Mouse (Mus musculus) MEL (cell line): ENCODE results near the gene Ccdc158. TPM values are rescaled to one million over a fixed set of nuclear protein-coding genes. Genes with fewer than 3 reads are reported as not detected.

Experiments
- DNase-seq: peaks from one replicate; pipeline ENCODE4 v3.0.0; 2011; ENCODE audit warnings: low read depth, low spot score
- H3K27ac ChIP-seq: 2 replicates; pipeline ENCODE4 v1.5.1; 2012; ENCODE audit warnings: low read depth, mild to moderate bottlenecking, control low read depth, low read length, moderate library complexity; ENCODE audit not compliant: control insufficient read depth
- H3K27me3 ChIP-seq, 2 experiments: fragments of 150-350 bp in 1 of 2; sonication (generic) in 1 of 2; 2 replicates each; pipeline ENCODE4 v1.6.1; 2012; ENCODE audit warnings: low read length in 2 of 2, mild to moderate bottlenecking in 2 of 2, improper control_type of control experiment in 1 of 2, moderate library complexity in 1 of 2; ENCODE audit not compliant: insufficient read depth in 2 of 2, control insufficient read depth in 1 of 2
- H3K36me3 ChIP-seq, 2 experiments: 2 replicates each; pipeline ENCODE4 v1.6.1; 2012 to 2014; ENCODE audit warnings: low read length in 2 of 2, improper control_type of control experiment in 1 of 2, inconsistent platforms in 1 of 2, mild to moderate bottlenecking in 1 of 2; ENCODE audit not compliant: insufficient read depth in 2 of 2, control insufficient read depth in 1 of 2
- H3K4me1 ChIP-seq, 2 experiments: fragments of 150-350 bp in 1 of 2; sonication (generic) in 1 of 2; 2 replicates each; pipeline ENCODE4 v1.6.1; 2012; ENCODE audit warnings: low read length in 2 of 2, improper control_type of control experiment in 1 of 2, mild to moderate bottlenecking in 1 of 2; ENCODE audit not compliant: insufficient read depth in 2 of 2, control insufficient read depth in 1 of 2
- H3K4me3 ChIP-seq, 2 experiments: fragments of 150-350 bp in 1 of 2; sonication (generic) in 1 of 2; 2 replicates each; pipeline ENCODE4 v1.5.1; 2012; ENCODE audit warnings: low read depth in 2 of 2, low read length in 2 of 2, mild to moderate bottlenecking in 2 of 2, moderate library complexity in 2 of 2, control low read depth in 1 of 2, improper control_type of control experiment in 1 of 2; ENCODE audit not compliant: control insufficient read depth in 1 of 2, insufficient read depth in 1 of 2
- H3K79me2 ChIP-seq: 2 replicates; pipeline ENCODE4 v1.6.1; 2012; ENCODE audit warnings: mild to moderate bottlenecking, low read length, moderate library complexity; ENCODE audit not compliant: control insufficient read depth, poor library complexity, insufficient read depth
- H3K9ac ChIP-seq: 2 replicates; pipeline ENCODE4 v1.6.1; 2012; ENCODE audit warnings: low read depth, mild to moderate bottlenecking, control low read depth, low read length, moderate library complexity; ENCODE audit not compliant: control insufficient read depth, poor library complexity, severe bottlenecking
- H3K9me3 ChIP-seq: fragments of 150-350 bp; sonication (generic); replicated peaks from 2 replicates; pipeline ENCODE4 v1.6.1; 2012; ENCODE audit warnings: mild to moderate bottlenecking, low read length, improper control_type of control experiment, moderate library complexity; ENCODE audit not compliant: insufficient read depth
- E2F4 ChIP-seq: IDR thresholded peaks from 2 replicates; pipeline ENCODE4 v1.6.1; 2011; ENCODE audit warnings: low read depth, low read length, improper control_type of control experiment, borderline replicate concordance
- EP300 ChIP-seq, 2 experiments: IDR thresholded peaks; 2 replicates each; pipeline ENCODE4 v1.6.1; 2011; ENCODE audit warnings: improper control_type of control experiment in 2 of 2, low read length in 2 of 2, low read depth in 1 of 2, mild to moderate bottlenecking in 1 of 2
- ETS1 ChIP-seq: IDR thresholded peaks from 2 replicates; pipeline ENCODE4 v1.6.1; 2012; ENCODE audit warnings: low read depth, mild to moderate bottlenecking, inconsistent platforms, low read length, improper control_type of control experiment, moderate library complexity
- GABPA ChIP-seq: IDR thresholded peaks from 2 replicates; pipeline ENCODE4 v1.6.1; 2012; ENCODE audit warnings: low read depth, mild to moderate bottlenecking, inconsistent platforms, low read length, improper control_type of control experiment, moderate library complexity
- GATA1 ChIP-seq: IDR thresholded peaks from 2 replicates; pipeline ENCODE4 v1.6.1; 2011; ENCODE audit warnings: low read depth, low read length, improper control_type of control experiment
- JUND ChIP-seq: IDR thresholded peaks from 2 replicates; pipeline ENCODE4 v1.6.1; 2011; ENCODE audit warnings: low read depth, mild to moderate bottlenecking, improper control_type of control experiment, low read length
- MAFK ChIP-seq: IDR thresholded peaks from 2 replicates; pipeline ENCODE4 v1.6.1; 2011; ENCODE audit warnings: low read depth, mild to moderate bottlenecking, low read length, improper control_type of control experiment, borderline replicate concordance
- MAZ ChIP-seq: IDR thresholded peaks from 2 replicates; pipeline ENCODE4 v1.6.1; 2012; ENCODE audit warnings: low read depth, mild to moderate bottlenecking, inconsistent platforms, low read length, improper control_type of control experiment
- MYB ChIP-seq: IDR thresholded peaks from 2 replicates; pipeline ENCODE4 v1.6.1; 2011; ENCODE audit warnings: mild to moderate bottlenecking, low read depth, low read length, improper control_type of control experiment
- MYC ChIP-seq: IDR thresholded peaks from 2 replicates; pipeline ENCODE4 v1.6.1; 2011; ENCODE audit warnings: low read depth, mild to moderate bottlenecking, low read length, improper control_type of control experiment, moderate library complexity
- NELFE ChIP-seq: IDR thresholded peaks from 2 replicates; pipeline ENCODE4 v1.6.1; 2011; ENCODE audit warnings: low read depth, low read length, improper control_type of control experiment
- POLR2A ChIP-seq, 2 experiments: IDR thresholded peaks; 2 replicates each; pipeline ENCODE4 v1.6.1; 2011 to 2012; ENCODE audit warnings: low read length in 2 of 2, mild to moderate bottlenecking in 2 of 2, control low read depth in 1 of 2, improper control_type of control experiment in 1 of 2, low read depth in 1 of 2, moderate library complexity in 1 of 2; ENCODE audit not compliant: control insufficient read depth in 1 of 2, insufficient read depth in 1 of 2, poor library complexity in 1 of 2
- RAD21 ChIP-seq: IDR thresholded peaks from 2 replicates; pipeline ENCODE4 v1.6.1; 2011; ENCODE audit warnings: mild to moderate bottlenecking, low read depth, low read length, improper control_type of control experiment
- SIN3A ChIP-seq: IDR thresholded peaks from 2 replicates; pipeline ENCODE4 v1.6.1; 2012; ENCODE audit warnings: low read length, improper control_type of control experiment, inconsistent platforms
- TAL1 ChIP-seq: IDR thresholded peaks from 2 replicates; pipeline ENCODE4 v1.6.1; 2012; ENCODE audit warnings: mild to moderate bottlenecking, inconsistent platforms, low read length, moderate library complexity, mixed read lengths
- TCF12 ChIP-seq: IDR thresholded peaks from 2 replicates; pipeline ENCODE4 v1.6.1; 2014; ENCODE audit warnings: low read depth, mild to moderate bottlenecking, inconsistent platforms, low read length, improper control_type of control experiment, moderate library complexity
- UBTF ChIP-seq: IDR thresholded peaks from 2 replicates; pipeline ENCODE4 v1.6.1; 2012; ENCODE audit warnings: low read depth, mild to moderate bottlenecking, inconsistent platforms, low read length, improper control_type of control experiment, moderate library complexity, borderline replicate concordance; ENCODE audit not compliant: insufficient read depth
- USF1 ChIP-seq: IDR thresholded peaks from 2 replicates; pipeline ENCODE4 v1.6.1; 2014; ENCODE audit warnings: low read depth, mild to moderate bottlenecking, inconsistent platforms, low read length, improper control_type of control experiment, moderate library complexity
- USF2 ChIP-seq, 2 experiments: IDR thresholded peaks; 2 replicates each; pipeline ENCODE4 v1.6.1; 2011 to 2012; ENCODE audit warnings: improper control_type of control experiment in 2 of 2, low read length in 2 of 2, borderline replicate concordance in 1 of 2, inconsistent platforms in 1 of 2, low read depth in 1 of 2, mild to moderate bottlenecking in 1 of 2; ENCODE audit not compliant: insufficient read depth in 1 of 2
- ZC3H11A ChIP-seq: IDR thresholded peaks from 2 replicates; pipeline ENCODE4 v1.6.1; 2012; ENCODE audit warnings: low read depth, mild to moderate bottlenecking, inconsistent platforms, low read length, improper control_type of control experiment
- ZKSCAN1 ChIP-seq: IDR thresholded peaks from 2 replicates; pipeline ENCODE4 v1.6.1; 2012; ENCODE audit warnings: low read depth, mild to moderate bottlenecking, inconsistent platforms, low read length, improper control_type of control experiment, moderate library complexity
- ZMIZ1 ChIP-seq: IDR thresholded peaks from 2 replicates; pipeline ENCODE4 v1.6.1; 2012; ENCODE audit warnings: low read depth, mild to moderate bottlenecking, inconsistent platforms, low read length, improper control_type of control experiment, moderate library complexity
- polyA plus RNA-seq, 2 experiments: library from polyadenylated mRNA; stranded (reverse) in 1 of 2; unstranded in 1 of 2; fragments of >175 nt in 1 of 2; fragments of >200 nt in 1 of 2; gene quantifications; 2 replicates each; pipeline versions ENCODE4 v1.2.1 to v1.2.4; 2012; ENCODE audit warnings: low replicate concordance in 2 of 2, low read depth in 1 of 2; ENCODE audit not compliant: insufficient read length in 2 of 2, insufficient read depth in 1 of 2, missing spikeins in 1 of 2
- total RNA-seq: library from RNA; depleted of rRNA; stranded (reverse); fragments of 300-350 nt; gene quantifications from 2 replicates; pipeline ENCODE4 v1.2.3, GENCODE M21; 2012

The Ccdc158 gene
- total and polyA plus RNA-seq, 3 experiments = 0.28 TPM; not detected in 2

DNA sequence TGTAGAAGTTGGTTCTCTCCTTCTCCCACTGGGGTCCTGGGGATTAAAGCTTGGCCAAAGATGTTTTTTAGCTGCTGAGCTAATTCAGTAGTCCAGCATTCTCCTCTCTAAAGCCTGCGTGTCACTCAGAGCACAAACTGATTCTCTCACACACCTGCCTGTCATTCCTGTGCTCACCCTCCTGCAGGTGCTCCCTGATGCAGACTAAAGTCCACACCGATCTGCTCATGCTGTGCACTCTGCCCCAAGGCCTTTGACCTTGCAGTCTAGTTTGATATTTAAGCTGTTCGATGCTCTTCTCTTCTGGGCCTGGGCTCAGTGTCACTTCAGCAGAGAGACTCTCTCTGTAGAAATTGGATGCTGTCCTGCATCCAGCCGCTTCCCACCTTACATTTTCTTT, 103.8 kb downstream of the Ccdc158 start:
- DNase-seq = no peak
- TF ChIP-seq ZMIZ1 (no peak), MYC (no peak), MYB (no peak), NELFE (no peak), ZKSCAN1 (no peak), MAZ (no peak), TCF12 (no peak), TAL1 (no peak), ZC3H11A (no peak), USF2 (IDR thresholded peaks at IDR 0.05; ENCODE audit: borderline replicate concordance in 1 of 2, insufficient read depth in 1 of 2, low read depth in 1 of 2, low read length in 2 of 2) (no peak), ETS1 (no peak), EP300 (IDR thresholded peaks at IDR 0.05; ENCODE audit: low read depth in 1 of 2, low read length in 2 of 2) (no peak)
- no peak overlapping the region for H3K9ac ChIP-seq

GRCm38 (mm10) chr5:92562002-92562401, 113.1 kb downstream of the Ccdc158 start:
- Histone ChIP-seq H3K36me3 (no peaks in the 10 kb centered on the region), H3K4me1 (no peaks in the 10 kb centered on the region), H3K27me3 (peaks cover 0 to 4% of the 10 kb centered on the region in 2 experiments; a peak in 3 of 4 replicates), H3K9ac (no peak overlapping the region), H3K9me3 (no peaks in the 10 kb centered on the region), H3K4me3 (no peak overlapping the region), H3K27ac (no peak overlapping the region), H3K79me2 (no peaks in the 10 kb centered on the region)
- TF ChIP-seq SIN3A = no peak
- no peak for TF ChIP-seq JUND
- no peak for TF ChIP-seq RAD21
- no peak for TF ChIP-seq MAFK
- no peak for TF ChIP-seq UBTF
- no peak for TF ChIP-seq USF1
- TF ChIP-seq E2F4 = no peak
- no peak for TF ChIP-seq POLR2A (IDR thresholded peaks at IDR 0.05; ENCODE audit: control insufficient read depth in 1 of 2, insufficient read depth in 1 of 2, low read depth in 1 of 2, low read length in 2 of 2, poor library complexity in 1 of 2)
- TF ChIP-seq GABPA = no peak
- TF ChIP-seq MYC = no peak
- TF ChIP-seq GATA1 = no peak
- no peak for TF ChIP-seq ZC3H11A
- TF ChIP-seq USF2 (IDR thresholded peaks at IDR 0.05; ENCODE audit: borderline replicate concordance in 1 of 2, insufficient read depth in 1 of 2, low read depth in 1 of 2, low read length in 2 of 2) = no peak
- no peak for DNase-seq

More for the DNA sequence above, 103.8 kb downstream of the Ccdc158 start:
- no peaks in the 10 kb centered on the region for H3K27me3 ChIP-seq
- no peaks in the 10 kb centered on the region for H3K9me3 ChIP-seq
- H3K27ac ChIP-seq = no peak overlapping the region
- H3K4me1 ChIP-seq = no peaks in the 10 kb centered on the region
- no peaks in the 10 kb centered on the region for H3K36me3 ChIP-seq
- H3K79me2 ChIP-seq = no peaks in the 10 kb centered on the region
- no peak overlapping the region for H3K4me3 ChIP-seq
